30 mouse cellular contexts compared by ENCODE assay signal in the genomic region with DNA sequence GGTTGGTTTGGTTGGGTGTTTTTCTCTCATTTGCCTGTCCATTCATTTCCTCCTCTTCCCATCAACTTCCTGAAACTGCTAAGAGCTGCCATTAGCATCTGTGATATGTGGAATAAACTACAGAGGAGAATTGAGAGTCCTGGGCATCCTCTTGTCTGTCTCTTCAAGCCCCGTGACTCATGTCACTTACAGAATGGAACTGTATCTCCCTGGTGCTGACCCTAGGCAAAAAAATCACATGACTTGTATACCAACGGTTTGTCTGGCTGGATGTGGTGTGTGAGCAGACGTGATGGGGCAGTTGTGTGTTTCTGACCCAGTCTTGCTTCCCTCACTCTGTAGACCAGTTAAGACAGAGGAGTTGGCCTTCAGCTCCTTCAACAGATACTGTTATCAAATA.
"Had no signal": no experiment of that assay in that cellular context is flagged by ENCODE, and none has a peak within 500 bp of the region (broad histone marks: within the 10 kb centered on the region; RNA-seq: fewer than 3 reads in every experiment).

No protein-coding gene starts in this region.

- H3K4me3 ChIP-seq: heart, embryonic 12.5 days; heart, embryonic 13.5 days; heart, embryonic 15.5 days; hindbrain, embryonic 10.5 days; hindbrain, embryonic 12.5 days; hindbrain, embryonic 13.5 days; hindbrain, embryonic 15.5 days; intestine, embryonic 15.5 days; kidney, embryonic 15.5 days; layer of hippocampus, adult 2 months; left cerebral cortex, adult 2 months had no signal

- H3K9ac ChIP-seq: heart, embryonic 12.5 days; heart, embryonic 13.5 days; heart, embryonic 15.5 days; hindbrain, embryonic 12.5 days; hindbrain, embryonic 13.5 days; hindbrain, embryonic 14.5 days; hindbrain, embryonic 15.5 days; intestine, embryonic 15.5 days; kidney, embryonic 15.5 days had no signal

- H3K9me3 ChIP-seq: heart, embryonic 12.5 days; heart, embryonic 13.5 days; heart, embryonic 15.5 days; hindbrain, embryonic 10.5 days; hindbrain, embryonic 12.5 days; hindbrain, embryonic 13.5 days; hindbrain, embryonic 15.5 days; intestine, embryonic 15.5 days; kidney, embryonic 15.5 days had no signal

- H3K36me3 ChIP-seq: heart, embryonic 12.5 days; heart, embryonic 13.5 days; heart, embryonic 15.5 days; intestine, embryonic 15.5 days; kidney, embryonic 15.5 days had no signal

- H3K27me3 ChIP-seq: heart, embryonic 12.5 days; heart, embryonic 13.5 days; heart, embryonic 15.5 days; hindbrain, embryonic 12.5 days; hindbrain, embryonic 13.5 days; hindbrain, embryonic 15.5 days; intestine, embryonic 15.5 days; kidney, embryonic 15.5 days had no signal

- H3K4me2 ChIP-seq: heart, embryonic 11.5 days; heart, embryonic 12.5 days; heart, embryonic 13.5 days; heart, embryonic 15.5 days; hindbrain, embryonic 12.5 days; hindbrain, embryonic 13.5 days; hindbrain, embryonic 14.5 days; hindbrain, embryonic 15.5 days; intestine, embryonic 15.5 days; kidney, embryonic 15.5 days had no signal

- H3K27ac ChIP-seq: heart, embryonic 13.5 days; heart, embryonic 15.5 days; hindbrain, embryonic 10.5 days; hindbrain, embryonic 12.5 days; hindbrain, embryonic 13.5 days; hindbrain, embryonic 14.5 days; hindbrain, embryonic 15.5 days; hindbrain, postnatal 0 days; intestine, embryonic 15.5 days; kidney, embryonic 15.5 days; kidney, postnatal 0 days; layer of hippocampus, adult 2 months; left cerebral cortex, adult 2 months had no signal

- H3K4me1 ChIP-seq: heart, embryonic 12.5 days; heart, embryonic 13.5 days; heart, embryonic 15.5 days; hindbrain, embryonic 13.5 days; hindbrain, embryonic 15.5 days; intestine, embryonic 15.5 days; kidney, embryonic 15.5 days had no signal

- DNase-seq: heart, postnatal 14 days; heart, postnatal 36 days; heart, postnatal 4 days; kidney, adult 11 months; kidney, adult 18-20 months; kidney, adult 2 months; kidney, adult 8-10 months; kidney, adult 9 months; kidney, postnatal 10 days; kidney, postnatal 14 days; kidney, postnatal 25 days; kidney, postnatal 36 days; kidney, postnatal 4 days; layer of hippocampus, adult 9-11 months; layer of hippocampus, postnatal 36 days had no signal
